Mouse (Mus musculus) CD4-positive helper T cell, adult 2 months (primary cell): ENCODE measurements around the gene Mlf2.

ENCODE experiments used
- DNase-seq: peaks from one replicate; pipeline ENCODE4 v3.0.0-alpha.2; 2012; ENCODE audit warnings: low read depth, missing footprints, low spot score

The Mlf2 gene

GRCm38 (mm10) chr6:124932314-124932695 is 1.1 kb downstream of the Mlf2 start:
- DNase-seq: peak; percentile 10

DNA sequence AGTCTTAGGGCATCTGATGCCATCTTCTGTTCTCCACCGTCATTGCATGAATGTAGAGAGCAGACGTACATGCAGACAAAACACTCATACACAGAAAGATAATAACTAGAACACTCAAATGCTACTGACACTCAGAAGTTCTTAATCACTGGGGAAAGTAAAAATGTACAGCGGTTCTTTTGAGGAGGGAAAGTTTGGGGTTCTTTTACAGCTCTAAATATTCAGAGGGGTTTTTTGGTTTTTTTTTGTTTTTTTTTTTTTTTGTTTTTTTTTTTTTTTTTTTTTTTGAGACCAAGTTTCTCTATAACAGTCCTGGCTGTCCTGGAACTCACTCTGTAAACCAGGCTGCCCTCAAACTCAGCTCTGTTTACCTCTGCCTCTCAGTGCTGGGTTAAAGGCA is 1.9 kb downstream of the Mlf2 start:
- peak; percentile 19 for DNase-seq

DNA sequence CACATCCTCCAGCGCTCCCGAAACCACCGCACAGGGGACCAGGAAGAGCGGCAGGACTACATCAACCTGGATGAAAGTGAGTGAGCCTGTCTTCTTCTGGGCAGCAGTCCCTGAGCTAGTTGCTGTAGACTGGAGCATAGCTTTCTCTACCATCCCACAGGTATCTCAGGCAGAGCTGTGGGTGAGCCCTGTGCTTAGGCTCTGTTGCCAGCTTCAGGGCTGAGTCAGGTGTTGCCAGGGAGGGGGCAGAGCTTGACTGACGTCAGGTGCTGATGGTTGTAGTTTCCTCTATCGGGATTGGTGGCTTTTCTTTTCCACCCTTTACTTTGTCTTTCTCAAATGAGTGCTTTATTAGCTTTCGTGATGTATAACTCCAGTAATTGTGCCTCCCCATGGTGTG is 3.5 kb downstream of the Mlf2 start:
- DNase-seq: no peak

DNA sequence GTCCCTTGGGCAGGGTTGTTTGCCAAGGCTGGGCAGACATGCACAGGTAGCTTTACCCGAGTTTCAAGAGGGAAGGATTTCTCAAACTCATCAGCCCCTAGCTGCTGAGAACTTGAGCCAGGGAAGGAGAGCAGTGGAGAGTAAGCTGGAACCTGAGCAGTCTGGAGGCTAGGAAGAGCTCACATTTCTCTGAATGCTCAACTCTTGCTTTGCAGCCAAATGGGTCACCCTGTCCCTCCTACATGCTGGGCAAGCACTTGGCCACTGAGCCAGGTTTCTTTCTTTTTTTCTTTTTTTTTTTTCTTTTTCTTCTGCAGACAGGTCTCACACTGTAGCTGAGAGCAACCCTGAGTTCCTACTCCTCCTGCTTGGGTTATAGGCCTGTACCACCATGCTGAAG is 5.5 kb downstream of the Mlf2 start:
- no peak for DNase-seq

DNA sequence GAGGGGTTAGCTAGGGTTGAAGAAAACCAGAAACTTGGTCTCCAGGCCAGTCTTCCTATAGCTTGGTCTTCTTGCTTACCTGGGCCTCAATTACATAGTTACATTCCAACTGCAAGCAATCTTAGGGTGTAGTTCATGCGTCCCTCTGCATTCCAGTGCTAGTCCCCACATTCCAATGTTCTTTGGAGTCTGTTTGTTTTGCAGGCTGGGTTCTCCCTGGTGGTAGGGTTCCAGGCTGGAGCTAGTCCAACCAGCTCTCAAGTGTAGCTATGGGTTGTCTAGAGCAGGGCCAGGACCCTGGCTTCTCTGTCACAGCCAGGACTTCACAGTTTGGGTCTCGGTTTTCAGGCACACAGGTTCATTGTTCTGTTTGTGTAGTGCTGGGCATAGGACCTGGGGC is 6.3 kb downstream of the Mlf2 start:
- DNase-seq: no peak

DNA sequence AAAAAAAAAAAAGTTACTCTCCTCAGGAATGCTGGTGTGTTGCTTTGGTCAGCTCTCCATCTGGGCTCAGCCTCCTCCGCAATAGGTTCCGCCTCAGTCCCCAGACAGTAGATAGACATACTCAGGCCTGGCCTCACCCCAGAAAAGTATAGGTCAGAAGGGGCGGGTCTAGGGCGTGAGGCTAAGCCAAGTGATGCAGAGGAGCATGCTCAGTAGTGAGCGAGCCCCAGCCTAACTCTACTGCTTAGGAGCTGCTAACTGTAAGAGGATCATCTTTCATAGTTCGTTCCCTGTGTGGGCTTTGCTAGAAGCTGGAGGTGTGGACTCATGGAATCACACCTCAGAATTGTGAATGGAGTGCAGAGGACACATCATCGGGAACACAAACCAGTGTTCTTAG is 7.4 kb downstream of the Mlf2 start:
- DNase-seq: no peak

- no peak for DNase-seq
These were observed 10.5 kb downstream of the Mlf2 start for GRCm38 (mm10) chr6:124941679-124942078.

DNA sequence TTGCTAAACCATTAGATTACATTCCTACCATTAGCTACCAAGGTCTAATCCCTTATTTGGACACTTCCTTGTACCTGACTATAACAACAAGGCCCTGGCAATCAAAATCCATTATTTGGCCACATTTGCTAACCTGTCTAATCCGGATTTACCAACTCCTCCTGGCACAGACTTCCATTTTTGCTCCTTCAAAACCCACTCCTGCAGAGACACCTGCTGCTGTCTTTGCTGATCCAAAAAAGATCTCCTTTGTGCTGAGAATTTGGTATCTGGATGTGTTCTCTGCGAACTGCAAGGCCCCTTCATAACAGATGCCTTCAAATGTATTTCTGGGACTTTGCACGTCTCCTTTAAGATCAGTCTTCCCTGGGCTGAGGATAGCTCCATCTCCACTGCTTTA is 12.3 kb downstream of the Mlf2 start:
- no peak for DNase-seq

DNA sequence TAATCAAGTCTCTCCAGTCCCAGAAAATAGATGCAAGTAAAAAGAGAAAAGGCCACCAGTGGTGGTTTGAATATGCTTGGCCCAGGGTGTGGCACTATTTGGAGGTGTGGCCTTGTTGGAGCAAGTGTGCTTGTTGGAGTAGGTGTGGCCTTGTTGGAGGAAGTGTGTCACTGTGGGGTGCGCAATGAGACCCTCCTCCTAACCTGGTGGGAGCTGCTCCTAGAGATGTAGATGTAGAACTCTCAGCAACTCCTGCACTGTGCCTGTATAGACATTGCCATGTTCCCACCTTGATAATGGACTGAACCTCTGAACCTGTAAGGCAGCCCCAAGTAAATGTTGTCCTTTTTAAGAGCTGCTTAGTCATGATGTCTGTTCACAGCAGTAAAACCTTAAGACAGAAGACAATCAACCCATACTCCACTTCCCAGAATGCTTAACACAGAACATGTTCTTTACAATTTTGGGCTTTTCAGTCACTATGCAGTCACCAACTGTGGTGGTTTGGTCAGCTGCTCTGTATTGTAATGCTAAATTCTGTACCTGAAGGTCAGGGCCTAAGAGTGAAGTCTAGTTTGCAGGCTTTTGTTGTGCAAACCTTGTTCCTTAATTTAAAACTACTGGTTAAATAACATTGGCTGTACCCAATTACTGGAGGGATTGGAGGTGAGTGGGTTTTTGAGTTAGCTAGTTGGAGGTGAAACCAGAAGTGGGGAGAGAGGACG is 23.0 kb downstream of the Mlf2 start:
- no peak for DNase-seq

GRCm38 (mm10) chr6:124955212-124955611 is 24.0 kb downstream of the Mlf2 start:
- no peak for DNase-seq

GRCm38 (mm10) chr6:124958127-124958526 is 26.9 kb downstream of the Mlf2 start:
- no peak for DNase-seq

GRCm38 (mm10) chr6:124959960-124960359 is 28.8 kb downstream of the Mlf2 start:
- no peak for DNase-seq

DNA sequence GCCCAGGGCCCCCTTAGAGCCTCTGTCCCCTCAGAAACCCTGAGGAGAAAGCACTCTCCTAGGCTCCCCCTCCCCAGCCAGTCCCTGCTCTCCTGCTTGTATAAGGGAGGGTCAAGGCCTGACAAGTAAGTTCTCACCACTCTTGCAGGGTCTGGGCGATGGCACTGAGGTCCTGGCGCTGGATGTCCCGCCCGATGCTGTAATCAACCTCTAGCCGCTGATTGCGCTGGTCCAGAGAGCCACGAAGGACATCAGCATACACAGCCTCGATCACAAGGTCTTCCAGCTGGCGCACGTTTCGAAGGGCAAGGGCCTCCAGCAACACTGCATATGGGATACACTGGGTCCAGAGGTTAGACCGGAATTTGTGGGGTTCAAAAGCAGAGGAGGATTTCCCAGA is 29.8 kb downstream of the Mlf2 start:
- DNase-seq: no peak

GRCm38 (mm10) chr6:124964638-124965037 is 33.5 kb downstream of the Mlf2 start:
- no peak for DNase-seq

DNA sequence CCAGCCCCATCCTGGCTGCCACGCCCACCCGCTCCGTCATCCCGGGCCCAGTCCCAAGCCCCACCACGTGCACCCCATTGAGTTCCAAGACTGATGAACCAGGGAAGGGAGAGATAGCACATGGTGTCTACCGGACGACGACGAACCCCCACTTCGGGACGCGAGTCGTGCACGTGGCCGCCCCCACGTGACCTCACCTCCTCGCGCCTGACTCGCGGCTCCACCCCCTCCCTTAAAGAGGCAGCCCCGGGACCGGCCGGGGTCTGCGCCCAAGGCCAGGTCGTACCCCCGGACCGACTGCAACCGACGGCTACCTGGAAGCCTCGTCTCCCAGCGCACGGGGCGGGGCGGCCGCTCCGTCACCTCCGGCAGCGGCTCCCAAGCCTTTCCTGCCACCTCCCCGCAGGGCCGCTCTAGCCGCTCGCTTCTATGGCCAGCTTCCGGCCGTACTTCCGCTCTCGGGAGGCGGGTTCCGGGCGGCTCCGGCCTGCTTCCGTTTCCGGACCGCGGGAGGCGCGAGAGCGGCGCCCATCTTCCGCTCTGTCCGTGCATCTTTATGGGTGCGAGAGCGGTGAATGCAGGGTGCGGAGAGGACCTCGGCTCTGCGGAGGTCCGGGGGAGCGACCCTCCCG is 34.0 kb downstream of the Mlf2 start, which contains the start of gene Cops7a:
Gene Cops7a (minus strand): TSS at position 451 of the 632 bp plus-strand sequence.
- peak; percentile 96 for DNase-seq

DNA sequence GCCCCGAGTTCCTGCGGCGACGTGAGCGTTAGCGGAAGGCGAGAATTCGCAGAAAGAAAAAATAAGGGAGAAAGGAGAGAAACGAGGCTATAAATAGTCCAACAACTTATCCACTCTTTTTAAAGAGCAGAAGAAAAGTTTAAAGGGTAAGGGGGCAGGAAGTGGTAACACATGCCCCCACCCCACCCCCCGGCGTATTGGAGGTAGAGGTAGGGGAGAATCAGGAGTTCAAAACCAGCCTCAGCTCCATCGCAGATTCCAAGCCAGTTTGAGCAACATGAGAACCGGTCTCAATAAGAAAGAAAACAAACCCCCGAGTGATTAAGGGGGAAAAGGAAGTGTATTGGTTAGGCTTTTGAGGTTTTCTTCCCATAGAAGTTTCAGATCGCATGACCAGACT is 34.6 kb downstream of the Mlf2 start:
- DNase-seq: no peak

DNA sequence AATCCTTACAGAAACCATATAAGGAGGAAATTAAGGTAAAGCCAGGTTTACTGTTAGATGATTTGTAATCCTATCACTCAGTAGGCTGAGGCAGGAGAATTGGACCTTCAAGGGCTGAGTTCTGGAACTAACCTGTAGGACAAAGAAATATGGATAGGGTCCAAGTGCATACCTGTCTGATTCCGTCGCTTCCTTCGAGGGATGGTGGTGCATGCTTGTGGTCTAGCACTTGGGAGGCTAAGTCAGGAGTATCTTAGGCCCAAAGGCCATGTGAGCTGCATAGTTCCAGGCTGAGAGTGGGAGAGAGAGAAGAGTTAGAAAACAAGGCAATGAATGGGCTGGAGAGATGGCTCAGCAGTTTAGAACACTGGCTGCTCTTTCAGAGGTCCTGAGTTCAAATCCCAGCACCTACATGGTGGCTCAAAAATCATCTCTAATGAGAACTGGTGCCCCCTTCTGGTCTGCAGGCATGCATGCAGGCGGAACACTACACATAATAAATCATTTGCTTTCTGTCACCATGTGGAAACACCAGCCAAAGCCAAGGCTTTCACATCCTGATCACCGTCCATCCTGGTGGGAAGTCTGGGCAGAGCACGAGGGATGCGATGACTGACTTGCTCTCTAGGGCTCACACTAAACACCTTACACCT is 35.4 kb downstream of the Mlf2 start:
- peak; percentile 50 for DNase-seq

- peak; percentile 73 for DNase-seq
These were observed 36.6 kb downstream of the Mlf2 start for GRCm38 (mm10) chr6:124967766-124968165.
